Mouse (Mus musculus) retina, postnatal 7 days (tissue): ENCODE results near the gene Tecpr1.

Source experiments
- DNase-seq: peaks from one replicate; pipeline ENCODE4 v3.0.0-alpha.2; 2012; ENCODE audit warnings: low read depth, low spot score

Gene Tecpr1

DNA sequence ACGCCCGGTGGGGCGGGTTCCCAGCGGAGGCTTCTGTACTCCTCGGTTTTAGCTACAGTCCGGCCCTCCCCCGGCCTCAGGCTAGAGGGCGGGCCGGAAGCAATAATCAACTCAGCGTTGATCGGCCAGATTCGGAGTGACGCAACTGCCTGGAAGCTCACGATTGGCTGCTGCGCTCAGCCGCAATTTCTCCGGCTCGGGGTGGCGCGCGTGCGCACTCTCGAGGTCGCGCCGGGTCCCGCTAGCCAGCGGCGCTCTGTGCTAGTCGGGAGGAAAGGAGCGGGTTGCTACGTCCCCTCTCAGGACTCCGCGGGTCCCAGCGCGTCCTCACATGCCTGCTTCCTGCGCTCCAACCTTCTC is at the start of gene Tecpr1:
Gene Tecpr1, minus strand, starts transcription at position 113 of the 360 bp plus-strand sequence.
- peak; percentile 90 for DNase-seq

DNA sequence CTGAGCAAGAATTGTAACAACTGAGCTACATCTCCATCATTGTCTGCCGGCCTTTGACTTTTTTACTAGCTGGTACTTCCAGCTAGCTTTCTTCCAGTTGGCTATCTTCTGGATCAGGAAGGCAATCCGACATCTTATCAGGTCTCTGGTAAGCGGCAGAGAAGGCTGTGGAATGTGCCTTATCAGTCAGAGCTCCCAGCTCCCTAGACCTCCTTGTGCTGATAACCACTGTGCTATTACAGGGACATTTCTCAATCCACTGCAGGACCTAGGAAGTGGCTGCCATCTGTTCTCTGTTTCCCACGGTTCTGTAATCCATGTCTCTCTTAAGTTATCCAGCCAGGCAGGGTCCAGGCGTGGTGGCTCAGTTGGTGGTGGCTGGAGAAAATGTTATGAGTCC is 48.4 kb upstream of the Tecpr1 start:
- no peak for DNase-seq

DNA sequence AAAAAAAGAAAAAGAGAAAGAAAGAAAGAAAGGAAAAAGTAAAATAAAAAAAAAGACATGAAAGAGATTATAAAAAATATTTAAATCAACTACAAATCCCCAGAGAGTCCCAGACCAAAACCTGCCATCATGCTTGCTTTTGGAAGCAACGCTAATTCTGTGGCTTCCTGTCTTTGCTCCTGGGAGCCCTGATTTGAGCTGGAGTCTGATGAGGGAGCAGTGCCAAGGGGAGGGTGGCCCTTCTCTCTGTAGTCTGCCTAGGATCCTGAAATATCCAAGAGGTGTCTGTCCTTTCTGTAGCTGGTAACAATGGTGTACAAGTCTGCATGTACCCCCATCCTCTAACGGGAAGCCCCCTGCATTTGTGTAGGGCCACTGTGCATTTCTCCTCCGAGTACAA is 47.7 kb upstream of the Tecpr1 start:
- no peak for DNase-seq

DNA sequence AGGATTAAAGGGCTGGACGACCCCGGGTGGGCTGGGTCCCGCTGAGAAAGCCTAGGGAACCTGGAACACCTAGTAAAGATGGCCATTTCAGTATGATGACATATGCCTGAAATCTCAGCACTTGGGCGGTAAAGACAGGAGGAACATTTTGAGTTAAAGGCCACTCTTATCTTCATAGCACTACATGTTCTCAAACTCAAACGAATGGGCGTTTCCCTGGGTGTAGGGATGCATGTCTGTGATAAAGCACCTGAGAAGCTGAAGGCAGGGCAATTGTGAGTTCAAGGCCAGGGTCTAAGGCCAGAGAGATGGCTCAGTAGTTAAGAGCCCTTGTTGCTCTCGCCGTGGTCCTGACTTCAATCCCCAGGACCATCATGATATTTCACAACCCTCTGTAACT is 47.0 kb upstream of the Tecpr1 start:
- DNase-seq: no peak

DNA sequence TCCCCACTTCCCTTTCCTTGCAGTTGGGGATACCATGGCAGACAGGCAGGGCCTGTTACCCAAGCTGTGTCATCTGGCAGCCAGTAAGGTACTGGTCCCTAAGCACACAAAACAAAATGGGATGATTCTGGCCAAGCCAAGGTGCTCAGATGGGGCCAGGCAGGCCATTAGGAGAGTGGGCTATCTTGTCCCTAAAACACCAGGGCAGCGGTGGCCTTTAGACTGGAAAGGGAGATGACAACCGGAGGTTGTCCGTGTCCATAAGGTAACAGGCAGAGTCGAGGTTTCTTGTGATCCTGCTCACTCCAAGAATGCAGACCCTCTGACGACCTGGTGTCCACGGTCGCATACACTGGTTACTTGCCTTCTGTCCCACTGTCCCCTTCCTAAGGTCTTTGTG is 46.5 kb upstream of the Tecpr1 start:
- DNase-seq: no peak

GRCm38 (mm10) chr5:144267535-144268241 is 44.3 kb upstream of the Tecpr1 start:
- no peak for DNase-seq

DNA sequence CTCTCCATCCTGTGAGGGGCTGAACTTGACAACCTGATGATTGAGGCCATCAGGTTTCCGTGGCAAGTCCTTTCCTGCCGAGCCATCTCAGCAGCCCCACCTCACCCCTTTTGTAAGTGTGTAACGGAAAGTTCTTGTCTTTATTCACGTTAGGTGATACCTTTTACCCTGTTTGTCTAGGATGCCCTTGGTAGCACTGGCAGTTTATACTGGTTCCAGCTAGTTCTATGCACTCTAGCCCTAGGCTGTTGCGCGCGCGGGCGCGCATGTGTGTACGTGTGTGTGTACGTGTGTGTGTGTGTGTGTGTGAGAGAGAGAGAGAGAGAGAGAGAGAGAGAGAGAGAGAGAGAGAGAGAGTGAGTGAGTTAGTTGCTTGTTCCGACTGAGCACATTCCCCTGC is 40.1 kb upstream of the Tecpr1 start:
- no peak for DNase-seq

- DNase-seq: no peak
Observed at GRCm38 (mm10) chr5:144263082-144263481, 39.7 kb upstream of the Tecpr1 start.

- DNase-seq: no peak
Observed at GRCm38 (mm10) chr5:144261829-144262228, 38.4 kb upstream of the Tecpr1 start.

DNA sequence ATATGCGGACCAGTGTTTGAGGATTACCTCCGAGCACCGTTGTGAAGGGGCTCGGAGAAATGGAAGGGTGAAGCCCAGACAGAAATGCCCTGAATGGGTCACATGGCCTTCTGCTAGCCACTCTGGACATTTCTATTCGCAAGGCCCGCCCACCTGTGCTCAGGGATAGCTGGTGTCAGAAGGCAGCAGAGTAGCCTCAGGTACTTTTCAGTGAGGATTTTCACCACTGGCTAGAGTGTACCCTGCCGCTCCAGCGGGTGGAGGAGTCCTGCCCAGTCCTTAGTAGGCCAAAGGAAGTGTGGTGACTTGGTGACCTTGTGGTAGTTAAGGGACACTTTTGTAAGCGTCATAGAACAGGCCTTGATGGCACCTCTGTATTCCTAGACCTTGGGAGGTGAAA is 37.9 kb upstream of the Tecpr1 start:
- DNase-seq: no peak

- no peak for DNase-seq
Observed at GRCm38 (mm10) chr5:144260464-144260863, 37.0 kb upstream of the Tecpr1 start.

DNA sequence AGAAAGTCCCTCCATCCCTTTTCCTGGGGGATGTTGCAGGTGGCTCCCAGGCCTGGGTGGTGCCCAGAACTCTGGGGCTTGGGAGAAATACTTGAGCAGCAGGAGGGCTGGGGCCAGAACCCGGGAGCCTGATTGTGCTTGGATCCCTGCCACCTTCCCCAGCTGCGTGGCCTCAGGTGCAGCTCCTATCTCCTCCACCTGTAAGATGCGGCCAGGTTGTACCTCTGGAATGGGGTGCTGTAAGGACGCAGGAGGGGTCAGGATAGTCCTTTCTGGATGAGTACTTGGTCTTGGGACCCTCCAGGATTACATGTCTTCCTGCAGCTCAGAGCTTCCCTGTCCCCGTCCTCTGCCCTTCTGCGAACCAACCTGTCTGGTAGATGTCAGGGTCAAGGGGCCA is 35.8 kb upstream of the Tecpr1 start:
- no peak for DNase-seq

DNA sequence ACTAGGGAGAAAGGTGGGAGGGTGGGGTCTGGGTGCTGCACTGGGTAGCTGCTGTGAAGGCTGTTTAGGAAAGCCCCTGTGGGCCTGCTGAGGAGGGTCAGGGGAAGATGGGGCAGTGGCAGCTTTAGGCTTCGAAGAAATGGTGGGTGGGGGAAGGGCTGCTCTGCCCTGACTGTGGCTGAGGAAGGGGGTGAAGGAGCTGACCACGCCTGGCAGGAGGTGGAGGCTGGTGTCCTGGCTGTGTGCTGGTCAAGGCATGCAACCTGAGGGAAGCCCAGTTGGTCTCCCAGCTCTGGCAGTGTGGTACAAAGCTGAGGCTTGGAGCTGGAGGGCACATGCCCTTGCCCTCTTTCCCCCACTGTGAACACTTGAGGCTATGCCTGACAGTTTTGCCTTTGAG is 35.3 kb upstream of the Tecpr1 start:
- no peak for DNase-seq

- DNase-seq: no peak
Observed at GRCm38 (mm10) chr5:144258131-144258611, 34.8 kb upstream of the Tecpr1 start.

DNA sequence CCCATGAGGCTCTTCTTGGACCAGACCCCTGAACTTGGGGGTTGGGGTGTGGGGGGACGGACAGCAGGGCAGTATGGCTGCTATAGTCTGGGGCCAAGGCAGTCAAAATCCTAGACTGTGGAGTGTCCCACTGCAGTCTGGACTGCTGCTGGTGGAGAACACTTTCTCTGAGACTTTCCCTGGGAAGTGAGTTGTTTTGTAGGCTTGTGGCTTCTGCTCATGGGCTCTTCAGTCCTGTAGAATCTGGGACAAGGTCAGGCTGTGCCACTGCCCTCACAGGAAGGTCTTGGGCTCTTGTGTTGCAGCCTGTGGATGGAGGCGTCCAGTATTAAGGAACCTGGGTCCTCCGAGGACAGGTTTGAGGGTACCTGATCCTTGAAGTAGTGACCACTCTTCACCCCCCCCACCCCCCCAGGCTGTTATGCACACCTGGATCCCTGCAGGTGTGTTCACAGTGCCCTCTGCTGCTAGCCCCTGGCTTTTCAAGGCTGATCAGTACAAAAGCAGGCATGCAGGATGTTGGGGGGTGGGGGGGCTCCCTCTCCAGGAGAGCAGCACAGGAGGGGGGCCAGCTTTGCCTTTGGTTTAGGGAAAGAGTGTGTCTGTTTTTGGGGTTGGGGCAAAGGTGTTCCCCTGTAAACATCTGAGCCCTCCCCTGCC is 34.2 kb upstream of the Tecpr1 start:
- no peak for DNase-seq

GRCm38 (mm10) chr5:144256888-144257287 is 33.5 kb upstream of the Tecpr1 start:
- DNase-seq: no peak

DNA sequence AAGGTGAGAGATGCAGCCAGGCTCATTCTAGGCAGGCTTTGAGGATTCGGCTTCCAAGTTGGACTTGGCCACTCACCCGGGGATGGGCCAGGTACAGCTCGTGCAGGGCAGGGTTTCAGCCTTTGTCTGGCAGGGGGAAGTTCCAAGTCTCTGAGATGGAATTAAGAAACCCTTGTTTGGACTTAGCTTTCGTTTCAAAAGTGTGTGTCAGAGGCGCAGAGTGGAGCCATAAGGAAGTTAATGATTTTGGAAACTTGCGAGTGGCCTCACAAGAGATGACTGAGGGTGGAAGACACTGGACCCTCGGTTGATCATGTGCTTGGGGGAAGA is 33.1 kb upstream of the Tecpr1 start:
- DNase-seq: no peak

DNA sequence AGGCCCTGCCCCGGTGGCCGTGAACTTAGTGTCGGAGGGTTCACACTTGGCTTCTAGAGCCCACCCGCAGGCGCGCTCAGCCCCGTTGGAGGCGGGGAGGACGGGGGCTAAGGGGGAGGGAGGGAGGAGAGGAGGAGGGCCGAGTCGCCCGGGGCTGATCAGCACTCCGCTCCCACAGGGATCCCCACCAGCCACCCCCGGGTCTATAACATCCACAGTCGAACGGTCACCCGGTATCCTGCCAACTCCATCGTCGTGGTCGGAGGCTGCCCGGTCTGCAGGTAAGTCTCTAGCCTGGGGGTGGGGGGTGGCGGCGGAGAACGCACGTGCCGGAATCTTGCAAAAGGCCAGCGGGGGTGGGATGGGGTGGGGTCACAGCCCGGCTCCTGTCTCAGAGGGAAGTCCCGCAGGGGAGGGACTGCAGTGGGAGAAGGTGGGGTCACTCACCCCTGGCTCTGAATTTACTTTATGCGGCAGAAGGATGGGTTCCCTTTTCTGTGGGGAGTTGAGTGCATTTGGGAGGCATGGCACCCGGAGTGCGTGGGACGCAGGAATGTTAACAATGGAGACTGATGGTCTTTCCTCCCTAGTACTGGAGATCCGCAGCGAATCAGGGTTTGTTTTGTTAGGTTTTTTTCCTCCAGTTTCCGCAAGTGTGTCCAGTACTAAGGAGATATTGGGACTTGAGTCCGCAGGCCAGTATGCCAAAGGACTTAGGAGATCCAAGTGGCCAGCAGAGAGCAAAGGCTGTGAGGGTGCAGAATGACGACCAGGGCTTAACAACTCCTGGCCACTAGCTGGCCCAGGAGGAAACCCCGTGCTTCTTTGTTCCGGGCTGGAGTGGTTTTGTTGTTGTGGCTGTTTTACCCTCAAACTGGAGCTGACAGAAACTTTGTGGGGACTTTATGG is 32.5 kb upstream of the Tecpr1 start:
- DNase-seq: peak; percentile 35

DNA sequence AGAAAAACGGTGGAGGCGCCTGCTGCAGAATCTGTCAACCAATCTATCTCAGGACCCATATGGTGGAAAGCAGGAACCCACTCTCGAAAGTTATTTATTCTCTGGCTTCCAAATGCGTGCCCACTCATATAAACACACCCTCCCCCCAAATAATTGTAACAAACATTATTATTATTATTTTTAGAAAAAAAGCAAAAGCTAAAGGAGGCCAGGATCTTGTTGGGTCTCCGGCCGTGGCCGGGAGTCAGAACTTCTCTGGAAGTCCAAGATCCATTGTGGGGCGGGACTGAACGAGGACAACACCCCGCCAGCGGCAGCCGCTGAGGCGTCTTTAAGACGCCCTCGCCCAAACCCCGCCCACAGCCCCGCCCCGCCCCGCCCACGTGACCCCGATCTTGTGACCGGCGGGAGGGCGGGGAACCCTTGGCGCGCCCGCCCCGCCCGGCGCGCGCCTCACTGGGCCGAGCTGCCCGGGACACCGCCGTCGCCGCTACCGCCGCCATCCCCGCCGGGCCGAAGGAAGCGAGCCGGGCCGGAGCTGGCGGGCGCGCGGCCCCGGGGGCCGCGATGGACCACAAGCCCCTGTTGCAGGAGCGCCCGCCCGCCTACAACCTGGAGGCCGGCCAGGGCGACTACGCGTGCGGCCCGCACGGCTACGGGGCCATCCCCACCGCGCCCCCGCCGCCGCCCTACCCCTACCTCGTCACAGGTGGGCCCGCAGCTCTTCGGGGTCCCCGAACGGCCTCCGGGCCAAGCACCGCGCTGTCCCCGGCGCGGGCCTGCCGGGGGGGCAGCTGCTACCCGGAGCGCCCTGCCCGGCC is 31.6 kb upstream of the Tecpr1 start:
- DNase-seq: peak; percentile 84

DNA sequence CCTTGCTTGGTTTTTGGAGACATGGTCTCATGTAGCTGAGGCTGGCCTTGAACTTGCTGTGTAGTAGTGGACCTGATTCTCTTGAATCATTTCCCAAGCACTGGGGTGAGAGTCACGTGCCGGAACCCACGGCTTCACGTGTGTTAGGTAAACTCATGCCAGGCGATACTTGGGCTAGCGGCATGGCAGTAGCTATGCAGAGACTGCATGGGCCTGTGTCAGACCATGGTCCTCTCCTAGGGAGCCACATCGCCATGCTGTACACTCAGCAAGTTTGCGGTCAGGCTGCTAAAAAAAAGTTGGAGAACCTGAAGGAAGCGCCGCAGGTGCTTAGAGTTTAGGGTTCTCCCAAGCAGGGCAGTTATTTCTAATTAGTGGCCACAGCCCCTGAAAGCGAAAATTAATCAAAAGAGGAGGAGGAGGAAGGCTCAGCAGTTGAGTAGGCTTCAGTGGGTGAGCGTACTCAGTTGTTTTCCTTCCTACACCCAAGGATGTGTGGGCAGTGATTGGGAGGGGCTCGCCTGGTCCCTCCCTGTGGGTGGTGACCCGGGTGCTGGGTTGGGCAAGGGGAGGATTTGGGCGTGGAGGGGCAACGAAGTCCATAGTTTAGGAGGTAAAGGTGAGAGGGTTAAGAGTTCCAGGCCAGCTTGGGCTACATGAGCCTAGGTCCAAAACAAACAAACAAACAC is 30.9 kb upstream of the Tecpr1 start:
- DNase-seq: no peak

- DNase-seq: no peak
Observed at GRCm38 (mm10) chr5:144253212-144253611, 29.8 kb upstream of the Tecpr1 start.
